Mouse (Mus musculus) forebrain, embryonic 16.5 days (tissue): ENCODE results near the gene Sorbs1. TPM values are rescaled to one million over a fixed set of nuclear protein-coding genes. Genes with fewer than 3 reads are reported as not detected.

Experiments
- ATAC-seq: fragments of 200-750 bp; cut with Nextera tagmentation; 2 replicates; pipeline ENCODE4 v1.8.0; 2017; ENCODE audit warnings: mild to moderate bottlenecking, moderate library complexity
- H3K27ac ChIP-seq: fragments of 300-500 bp; sonication (generic); 2 replicates; pipeline ENCODE4 v1.5.1; 2014; ENCODE audit warnings: low read length, control low read depth
- H3K27me3 ChIP-seq: fragments of 300-500 bp; sonication (generic); replicated peaks from 2 replicates; pipeline ENCODE4 v1.6.1; 2014; ENCODE audit warnings: low read length; ENCODE audit not compliant: control insufficient read depth, insufficient read depth
- H3K36me3 ChIP-seq: fragments of 300-500 bp; sonication (generic); 2 replicates; pipeline ENCODE4 v1.6.1; 2014; ENCODE audit not compliant: control insufficient read depth, insufficient read depth
- H3K4me1 ChIP-seq: fragments of 300-500 bp; sonication (generic); replicated peaks from 2 replicates; pipeline ENCODE4 v1.6.1; 2014; ENCODE audit warnings: low read length; ENCODE audit not compliant: control insufficient read depth, insufficient read depth
- H3K4me2 ChIP-seq: fragments of 300-500 bp; sonication (generic); 2 replicates; pipeline ENCODE4 v1.6.1; 2014; ENCODE audit warnings: mild to moderate bottlenecking, low read length, control low read depth
- H3K4me3 ChIP-seq: fragments of 300-500 bp; sonication (generic); replicated peaks from 2 replicates; pipeline ENCODE4 v1.5.1; 2014; ENCODE audit warnings: mild to moderate bottlenecking, low read length, control low read depth
- H3K9ac ChIP-seq: fragments of 300-500 bp; sonication (generic); replicated peaks from 2 replicates; pipeline ENCODE4 v1.6.1; 2014; ENCODE audit warnings: low read depth, low read length, control low read depth
- H3K9me3 ChIP-seq: fragments of 300-500 bp; sonication (generic); 2 replicates; pipeline ENCODE4 v1.6.1; 2016; ENCODE audit warnings: low read length; ENCODE audit not compliant: control insufficient read depth
- WGBS: fragments of 180-500 bp; shearing (Covaris S2); extraction: QIAGEN DNeasy Blood & Tissue Kit; methylation state at CpG from one replicate; pipeline ENCODE4 v1.1.7; 2014; 5-methylcytosine and 5-hydroxymethylcytosine counted together
- polyA plus RNA-seq: library from polyadenylated mRNA; unstranded; fragments of >200 nt; fragmentation: Nextera tagmentation; extraction: Ambion mirVana; gene quantifications from 2 replicates; pipeline ENCODE4 v1.2.1, GENCODE M21; 2015

The Sorbs1 gene
- polyA plus RNA-seq, 1 experiment from 2014 or later: 128 TPM

GRCm38 (mm10) chr19:40518706-40519105, 5.1 kb upstream of the Sorbs1 start:
- Histone ChIP-seq H3K4me2 (no peak overlapping the region), H3K9ac (no peak overlapping the region), H3K9me3 (no peaks in the 10 kb centered on the region), H3K27me3 (no peaks in the 10 kb centered on the region), H3K4me3 (no peak overlapping the region), H3K27ac (no peak overlapping the region), H3K36me3 (no peaks in the 10 kb centered on the region), H3K4me1 (no peaks in the 10 kb centered on the region)
- no peak for ATAC-seq
- WGBS: 68% methylated on average over 1 of the region's 1 CpGs

GRCm38 (mm10) chr19:40515596-40515995, 2.0 kb upstream of the Sorbs1 start:
- H3K9me3 ChIP-seq: no peaks in the 10 kb centered on the region
- 93% methylated on average over 3 of the region's 3 CpGs for WGBS
- no peaks in the 10 kb centered on the region for H3K36me3 ChIP-seq
- ATAC-seq: no peak
- peaks cover 17% of the 10 kb centered on the region for H3K4me1 ChIP-seq
- H3K4me3 ChIP-seq: no peak overlapping the region
- no peak overlapping the region for H3K9ac ChIP-seq
- no peaks in the 10 kb centered on the region for H3K27me3 ChIP-seq
- H3K4me2 ChIP-seq: no peak overlapping the region
- H3K27ac ChIP-seq: no peak overlapping the region

- Histone ChIP-seq H3K9me3 (no peaks in the 10 kb centered on the region), H3K4me1 (peaks cover 26% of the 10 kb centered on the region), H3K4me3 (no peak overlapping the region), H3K27me3 (no peaks in the 10 kb centered on the region), H3K36me3 (no peaks in the 10 kb centered on the region), H3K4me2 (no peak overlapping the region), H3K9ac (no peak overlapping the region), H3K27ac (no peak overlapping the region)
- WGBS: 70% methylated on average over 7 of the region's 7 CpGs
- no peak for ATAC-seq
These were observed 797 bp upstream of the Sorbs1 start for GRCm38 (mm10) chr19:40514376-40514775.

- Histone ChIP-seq H3K36me3 (no peaks in the 10 kb centered on the region), H3K9me3 (no peaks in the 10 kb centered on the region), H3K27ac (peak overlapping the region; percentile 89), H3K4me3 (peak overlapping the region; percentile 82), H3K4me2 (peak overlapping the region; percentile 56), H3K9ac (peak overlapping the region; percentile 95), H3K27me3 (no peaks in the 10 kb centered on the region), H3K4me1 (peaks cover 26% of the 10 kb centered on the region)
- under 1% methylated on average over 34 of the region's 34 CpGs for WGBS
- ATAC-seq: peak; percentile 45
These were observed 818 bp downstream of the Sorbs1 start for GRCm38 (mm10) chr19:40512500-40513421.

DNA sequence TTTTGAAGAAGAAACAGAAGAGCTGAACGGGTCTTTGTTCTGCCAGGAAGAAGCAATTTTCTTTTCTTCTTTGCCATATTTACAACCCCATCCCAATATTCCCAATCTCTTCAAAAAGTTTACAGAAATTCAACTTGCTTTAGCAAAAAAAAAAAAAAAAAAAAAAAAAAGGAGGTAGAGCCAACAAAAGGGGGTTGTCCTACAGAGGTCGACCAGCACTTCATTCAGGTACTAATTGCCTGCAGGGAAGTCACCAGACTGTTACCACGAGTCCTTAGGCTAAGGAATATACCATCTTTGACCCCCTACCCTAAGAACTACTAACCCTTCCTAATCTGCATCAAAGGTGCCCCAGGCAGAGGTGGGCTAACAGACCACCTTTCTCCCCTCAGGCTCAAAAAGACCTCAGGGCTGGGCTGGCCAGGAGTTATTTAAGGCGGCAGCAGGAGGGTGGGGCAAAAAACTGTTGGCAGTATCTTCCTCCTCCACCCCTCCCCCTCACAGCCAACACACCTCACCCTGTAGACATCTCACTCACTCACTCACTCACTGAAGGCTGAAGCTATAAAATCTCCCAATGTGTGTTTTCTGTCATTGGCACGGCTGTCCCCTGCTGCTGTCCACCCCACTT, 1.8 kb downstream of the Sorbs1 start:
- WGBS: 25% methylated on average over 5 of the region's 5 CpGs
- no peak for ATAC-seq
- Histone ChIP-seq H3K4me3 (peak overlapping the region; percentile 82), H3K27me3 (no peaks in the 10 kb centered on the region), H3K4me1 (peaks cover 26% of the 10 kb centered on the region), H3K9me3 (no peaks in the 10 kb centered on the region), H3K27ac (no peak overlapping the region), H3K4me2 (peak overlapping the region; percentile 56), H3K36me3 (no peaks in the 10 kb centered on the region), H3K9ac (peak overlapping the region; percentile 95)

- H3K27ac ChIP-seq: no peak overlapping the region
- H3K9ac ChIP-seq: peak overlapping the region; percentile 14; the same call in 1 of the 2 replicates
- 57% methylated on average over 8 of the region's 8 CpGs for WGBS
- H3K4me1 ChIP-seq: peaks cover 26% of the 10 kb centered on the region
- peak overlapping the region; percentile 56 for H3K4me2 ChIP-seq
- peak overlapping the region; percentile 82 for H3K4me3 ChIP-seq
- no peak for ATAC-seq
- no peaks in the 10 kb centered on the region for H3K9me3 ChIP-seq
- no peaks in the 10 kb centered on the region for H3K27me3 ChIP-seq
- no peaks in the 10 kb centered on the region for H3K36me3 ChIP-seq
These were observed 2.5 kb downstream of the Sorbs1 start for GRCm38 (mm10) chr19:40511100-40511439.

DNA sequence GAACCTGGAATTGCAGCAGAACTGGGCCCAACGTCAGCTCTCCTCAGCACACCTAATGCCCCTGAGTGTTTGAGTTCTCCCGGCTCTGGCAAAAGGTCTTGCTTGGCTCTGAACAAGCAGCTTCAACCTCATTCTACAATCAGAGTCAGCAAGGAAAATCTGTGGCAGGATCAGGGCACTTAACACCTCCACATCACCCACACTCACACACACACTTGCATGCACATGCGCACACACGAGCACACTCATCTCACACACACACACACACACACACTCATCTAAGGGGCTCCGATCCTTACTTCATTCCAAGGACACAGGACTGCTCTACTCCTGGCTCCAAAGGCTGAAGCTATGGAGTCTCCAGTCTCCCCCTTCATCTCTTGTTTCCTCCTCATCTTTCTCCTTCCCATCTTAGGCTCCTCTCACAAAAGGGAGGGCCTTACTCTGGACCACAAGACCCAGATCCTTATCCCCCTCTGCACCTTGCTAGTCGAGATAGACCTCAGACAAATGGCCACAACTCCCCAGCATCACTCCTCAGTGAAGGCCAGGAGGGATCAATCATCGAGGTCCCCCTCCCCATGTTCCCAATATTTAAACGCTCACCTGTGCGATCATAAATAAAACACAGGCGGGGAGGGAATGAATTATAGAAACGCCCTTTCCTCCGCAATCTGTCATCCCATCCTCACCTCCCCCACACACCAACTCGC, 3.0 kb downstream of the Sorbs1 start:
- no peak for ATAC-seq
- no peak overlapping the region for H3K27ac ChIP-seq
- peaks cover 26% of the 10 kb centered on the region for H3K4me1 ChIP-seq
- H3K4me3 ChIP-seq: peak overlapping the region; percentile 82
- peak overlapping the region; percentile 14; the same call in 1 of the 2 replicates for H3K9ac ChIP-seq
- no peaks in the 10 kb centered on the region for H3K9me3 ChIP-seq
- H3K27me3 ChIP-seq: no peaks in the 10 kb centered on the region
- H3K36me3 ChIP-seq: no peaks in the 10 kb centered on the region
- WGBS: 75% methylated on average over 13 of the region's 13 CpGs
- peak overlapping the region; percentile 56 for H3K4me2 ChIP-seq

GRCm38 (mm10) chr19:40509274-40509673, 4.3 kb downstream of the Sorbs1 start:
- H3K4me3 ChIP-seq: no peak overlapping the region
- H3K4me1 ChIP-seq: peaks cover 26% of the 10 kb centered on the region
- no peaks in the 10 kb centered on the region for H3K36me3 ChIP-seq
- H3K27ac ChIP-seq: no peak overlapping the region
- no peak overlapping the region for H3K9ac ChIP-seq
- no peaks in the 10 kb centered on the region for H3K27me3 ChIP-seq
- H3K4me2 ChIP-seq: no peak overlapping the region
- ATAC-seq: no peak
- H3K9me3 ChIP-seq: no peaks in the 10 kb centered on the region
- 63% methylated on average over 2 of the region's 2 CpGs for WGBS

- H3K4me2 ChIP-seq: no peak overlapping the region
- WGBS: 34% methylated on average over 2 of the region's 2 CpGs
These were observed 4.7 kb downstream of the Sorbs1 start for GRCm38 (mm10) chr19:40508851-40509250.

More at GRCm38 (mm10) chr19:40508851-40509250, 4.7 kb downstream of the Sorbs1 start:
- H3K9ac ChIP-seq: no peak overlapping the region
- H3K27me3 ChIP-seq: no peaks in the 10 kb centered on the region
- ATAC-seq: no peak
- H3K36me3 ChIP-seq: no peaks in the 10 kb centered on the region
- no peak overlapping the region for H3K27ac ChIP-seq
- H3K4me1 ChIP-seq: peaks cover 26% of the 10 kb centered on the region
- H3K9me3 ChIP-seq: no peaks in the 10 kb centered on the region
- H3K4me3 ChIP-seq: no peak overlapping the region
